Mouse (Mus musculus) gastrocnemius, postnatal 4 days (tissue): Measurements from ENCODE around the gene Tesc. TPM values are rescaled to one million over a fixed set of nuclear protein-coding genes. Genes with fewer than 3 reads are reported as not detected.

Source experiments
- DNase-seq, 2 experiments: peaks; one replicate each; pipeline ENCODE4 v3.0.0; 2021 to 2022; ENCODE audit warnings: low spot score in 2 of 2, mixed read lengths in 2 of 2
- total RNA-seq, 2 experiments: library from RNA; stranded (reverse); gene quantifications; 2 replicates each; pipeline ENCODE4 v1.2.3; 2021

The Tesc gene
- total RNA-seq, 2 experiments from 2014 or later = 0.88 to 0.96 TPM

DNA sequence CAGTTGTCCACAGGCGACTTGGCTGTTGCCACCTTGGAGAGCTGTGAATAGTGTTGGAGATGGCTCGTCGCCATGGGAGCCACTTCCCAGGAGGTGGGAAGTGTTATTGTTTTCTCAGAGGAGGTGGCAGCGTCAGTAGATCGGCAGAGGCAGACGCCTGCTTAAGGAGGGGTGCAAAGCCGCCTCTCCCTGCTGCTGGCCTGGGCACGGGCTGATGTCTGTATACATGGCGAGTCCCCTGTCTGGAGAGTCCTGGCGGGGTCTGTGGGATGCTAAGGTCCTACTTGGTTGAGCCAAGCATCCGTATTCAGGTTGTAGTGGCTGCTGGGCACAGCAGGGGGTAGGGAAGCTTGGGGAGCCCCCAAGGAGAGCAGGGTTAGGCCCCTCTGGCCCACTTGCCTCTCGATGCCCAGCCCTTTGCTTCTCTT lies 11.7 kb downstream of the Tesc start:
- DNase-seq = no peak

DNA sequence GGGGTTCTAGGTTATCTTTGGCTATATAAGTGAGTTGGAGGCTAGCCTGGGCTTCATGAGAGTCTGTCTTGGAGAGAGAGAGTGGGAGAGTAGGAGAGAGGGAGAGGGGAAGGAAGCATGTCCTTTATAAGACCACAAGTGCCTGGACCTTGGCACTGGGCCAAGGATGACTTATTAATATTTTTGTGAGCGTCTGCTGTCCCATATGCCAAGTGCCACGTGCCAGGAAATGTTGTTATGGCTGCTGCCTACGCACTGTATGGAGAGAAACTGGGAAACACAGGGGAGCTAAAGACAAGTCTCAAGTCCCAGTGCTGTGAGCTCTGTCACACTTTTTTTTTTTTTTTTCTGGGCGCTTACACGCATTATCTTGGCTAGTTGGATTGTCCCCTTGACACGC lies 15.1 kb downstream of the Tesc start:
- DNase-seq = no peak

DNA sequence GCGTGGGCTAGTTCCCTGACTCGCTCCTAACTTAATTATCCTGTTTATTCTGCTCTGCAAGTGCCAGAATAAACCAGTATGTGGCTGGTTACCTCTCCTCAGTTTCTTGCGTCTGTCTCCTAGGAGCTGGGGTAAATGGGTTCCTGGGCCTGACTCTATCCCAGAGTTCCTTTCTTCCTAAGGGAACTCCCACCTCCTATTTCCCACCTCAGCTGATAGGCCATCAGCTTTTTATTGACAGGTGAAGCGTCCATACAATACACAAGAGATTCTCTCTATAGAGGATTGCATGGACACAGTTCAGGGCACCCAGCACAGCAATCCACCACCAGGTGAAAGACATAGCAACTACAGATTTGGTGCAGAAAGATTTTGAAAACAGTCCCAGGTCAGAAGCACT lies 16.2 kb downstream of the Tesc start:
- DNase-seq = no peak

GRCm38 (mm10) chr5:118044907-118045306 lies 17.4 kb downstream of the Tesc start:
- DNase-seq = no peak

GRCm38 (mm10) chr5:118045385-118045784 lies 17.8 kb downstream of the Tesc start:
- DNase-seq = no peak

- no peak for DNase-seq
Measured at GRCm38 (mm10) chr5:118047091-118047757, 19.7 kb downstream of the Tesc start.

DNA sequence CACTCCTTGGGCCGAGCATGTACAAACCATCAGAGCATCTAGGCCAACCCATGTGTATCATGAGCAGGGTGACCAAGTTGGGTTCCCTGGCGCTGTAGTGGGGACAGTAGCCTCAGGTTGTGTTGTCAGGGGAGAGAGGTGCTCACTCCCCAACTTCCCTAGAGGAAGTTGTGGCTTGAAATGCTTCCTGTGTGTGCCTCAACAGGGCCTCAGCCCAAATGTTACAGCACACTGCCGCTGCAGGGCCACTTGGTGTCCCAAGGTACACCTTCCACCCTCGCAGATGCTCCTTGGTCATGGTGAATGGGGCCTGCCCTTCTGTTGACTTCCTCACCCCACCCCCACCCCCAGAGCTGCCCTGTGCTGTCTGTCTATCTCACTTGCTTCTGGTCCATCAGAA lies 20.9 kb downstream of the Tesc start:
- DNase-seq = no peak

DNA sequence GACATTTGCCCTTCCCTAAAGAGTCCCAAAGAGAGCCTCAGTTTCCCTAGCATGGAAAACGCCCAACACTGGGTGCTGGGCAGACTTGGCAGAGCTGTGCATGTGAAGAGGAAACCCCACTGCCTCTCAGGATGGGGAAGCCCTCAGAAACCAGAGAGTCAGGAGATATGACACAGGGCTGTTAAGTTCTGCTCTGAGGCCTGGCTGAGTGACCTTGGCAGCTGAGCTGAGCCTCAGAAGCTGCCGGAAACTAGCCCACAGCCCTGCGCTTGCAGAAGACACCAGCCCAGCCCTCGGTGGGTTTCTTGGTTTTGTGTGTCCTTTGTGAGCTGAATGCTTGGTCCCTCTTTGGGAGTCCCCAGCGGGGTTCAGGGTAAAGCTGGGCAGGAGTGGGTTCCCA lies 21.4 kb downstream of the Tesc start:
- DNase-seq = no peak

DNA sequence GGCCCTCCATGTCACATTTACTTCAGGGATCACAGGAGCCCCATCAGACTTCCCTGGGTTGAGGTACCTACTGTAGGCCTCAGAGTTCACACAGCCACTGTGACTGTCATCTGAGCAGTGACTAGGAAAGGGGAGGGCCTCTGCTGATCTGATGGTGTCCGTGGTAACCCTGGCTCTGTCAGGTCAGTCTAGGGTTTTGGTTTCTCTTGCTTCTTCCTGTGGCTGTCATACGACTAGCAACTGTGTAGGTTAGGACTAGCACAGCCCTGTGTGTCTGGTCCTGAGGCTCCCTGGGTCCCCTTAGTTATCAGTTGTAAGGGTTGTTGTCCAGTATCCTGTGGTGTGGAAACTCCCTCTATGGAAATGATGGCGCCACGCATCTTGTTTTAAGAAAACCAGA lies 23.2 kb downstream of the Tesc start:
- no peak for DNase-seq

GRCm38 (mm10) chr5:118051981-118052662 lies 24.6 kb downstream of the Tesc start:
- no peak for DNase-seq

DNA sequence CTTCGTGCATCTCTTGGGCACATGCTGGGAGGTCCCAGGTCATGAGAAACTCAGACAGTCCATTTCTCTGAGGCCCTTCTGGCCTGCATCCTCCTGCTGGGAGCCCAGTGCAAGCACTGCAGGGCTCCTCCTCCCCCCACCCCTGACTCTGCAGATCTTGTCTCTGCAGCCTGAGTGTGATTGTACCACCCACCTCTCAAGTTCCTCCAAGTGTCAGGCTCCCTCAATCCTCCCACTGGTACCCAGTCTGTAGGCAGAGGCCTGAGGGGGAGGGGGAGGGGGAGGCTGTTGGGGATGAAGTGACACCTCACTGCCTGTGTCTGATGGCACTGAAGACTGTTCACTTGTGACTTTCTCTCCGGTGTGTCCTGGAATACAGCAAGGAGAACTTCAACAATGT lies 25.7 kb downstream of the Tesc start:
- no peak for DNase-seq

GRCm38 (mm10) chr5:118057508-118058111 lies 30.1 kb downstream of the Tesc start:
- DNase-seq = no peak

- no peak for DNase-seq
Measured at GRCm38 (mm10) chr5:118058858-118059257, 31.3 kb downstream of the Tesc start.

DNA sequence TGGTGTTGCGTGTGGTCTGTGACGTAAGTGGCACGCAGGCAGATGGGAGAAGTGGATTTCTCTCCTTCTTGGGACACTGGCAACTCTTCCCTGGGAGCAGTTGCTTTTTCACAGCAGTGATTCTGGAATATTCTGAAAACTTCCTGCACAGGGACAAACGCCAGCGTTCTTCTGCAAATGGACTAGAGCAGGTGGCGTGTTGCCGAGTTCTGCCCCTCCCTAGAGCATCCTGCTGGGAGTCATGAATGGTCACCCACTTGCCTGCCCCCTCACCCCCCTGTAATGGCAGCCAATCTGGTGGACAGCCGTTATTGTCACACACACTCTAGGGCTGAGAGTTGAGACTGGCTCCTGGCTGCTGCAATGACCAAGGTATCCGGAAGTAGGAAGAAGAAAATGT lies 32.1 kb downstream of the Tesc start:
- DNase-seq = no peak

DNA sequence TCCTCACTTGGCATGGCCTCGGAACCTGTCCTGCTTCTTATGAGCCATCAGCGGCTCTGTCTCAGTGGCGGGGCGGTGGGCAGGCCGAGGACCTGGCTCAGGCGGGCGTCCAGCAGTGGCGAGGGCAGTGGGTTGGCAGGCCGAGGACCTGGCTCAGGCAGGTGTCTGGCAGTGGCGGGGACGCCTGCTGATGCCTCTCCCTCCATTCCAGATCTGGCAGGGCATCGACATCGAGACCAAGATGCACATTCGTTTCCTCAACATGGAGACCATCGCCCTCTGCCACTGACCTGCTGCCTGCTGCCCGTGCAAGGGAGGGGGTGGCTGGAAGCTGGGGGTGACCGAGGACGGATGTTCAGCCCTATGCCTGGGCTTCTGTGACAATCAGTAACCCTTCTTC lies 33.8 kb downstream of the Tesc start:
- no peak for DNase-seq

DNA sequence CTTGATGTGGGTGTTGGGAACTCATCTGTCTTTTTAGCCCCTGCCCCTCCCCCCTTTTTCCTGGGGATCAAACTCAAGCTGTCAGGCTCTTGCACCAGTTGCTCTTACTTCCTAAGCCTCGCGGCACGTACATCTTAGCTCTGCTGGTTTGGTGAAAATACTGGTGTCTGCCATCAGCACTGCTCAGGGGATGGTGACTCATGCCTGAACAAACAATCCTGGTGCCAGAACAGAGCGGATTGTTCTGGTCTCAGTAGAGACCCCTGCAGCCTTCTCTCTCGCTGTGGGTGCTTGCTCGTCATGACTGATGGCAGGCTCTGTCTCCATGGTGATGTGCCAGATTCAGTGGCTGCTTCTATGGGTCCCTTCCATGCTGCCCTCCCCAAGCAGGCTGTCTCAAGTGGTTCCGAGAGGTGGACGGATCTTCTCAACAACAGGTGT lies 35.7 kb downstream of the Tesc start:
- no peak for DNase-seq

- DNase-seq = no peak
Measured at GRCm38 (mm10) chr5:118064284-118064901, 36.9 kb downstream of the Tesc start.

DNA sequence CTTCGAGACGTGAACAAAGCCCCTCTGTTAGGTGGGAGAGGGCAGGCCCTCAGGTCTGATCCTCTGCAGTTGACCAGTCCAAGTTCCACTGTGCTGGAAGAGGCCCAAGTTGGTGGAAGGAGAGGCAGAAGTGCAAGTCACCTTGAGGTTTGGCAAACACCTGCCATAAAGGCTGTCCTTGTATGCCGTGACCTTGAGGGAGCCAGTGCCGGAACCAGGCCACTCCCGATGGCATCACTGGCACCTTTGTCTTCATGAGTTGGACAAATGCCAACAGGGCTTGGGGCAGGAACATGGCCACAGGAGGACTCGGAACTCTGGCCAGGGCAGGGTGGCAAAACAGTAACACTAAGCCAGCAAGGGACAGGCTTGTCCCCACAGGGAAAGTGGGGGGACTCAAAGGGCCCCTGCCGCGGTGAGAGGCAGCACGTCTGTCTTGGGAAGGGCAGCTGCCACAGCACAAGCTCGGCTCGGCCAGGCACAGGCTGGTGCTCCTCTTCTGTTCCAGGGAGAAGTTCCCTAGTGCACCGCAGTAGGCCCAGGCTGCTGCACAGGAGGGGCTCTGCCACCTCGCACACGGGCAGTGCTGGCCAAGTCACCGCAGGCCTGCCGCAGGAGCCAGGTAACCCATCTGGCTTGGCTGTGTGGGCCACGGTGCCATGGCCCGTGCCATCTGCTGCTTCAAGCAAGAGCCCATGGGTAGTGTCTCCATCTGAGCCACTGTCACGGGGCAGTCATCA lies 38.1 kb downstream of the Tesc start:
- DNase-seq = no peak

- peak; percentile 62 to 73 for DNase-seq
Measured at GRCm38 (mm10) chr5:118066828-118067227, 39.3 kb downstream of the Tesc start.

- DNase-seq = no peak
Measured at GRCm38 (mm10) chr5:118067572-118067971, 40.0 kb downstream of the Tesc start.

GRCm38 (mm10) chr5:118067984-118068494 lies 40.5 kb downstream of the Tesc start:
- no peak for DNase-seq
